Mouse (Mus musculus): ENCODE data around the gene Prrt3.

GRCm38 (mm10) chr6:113502801-113503200, 1.1 kb upstream of the Prrt3 start:
- TF ChIP-seq CTCF (conservative IDR thresholded peaks at IDR 0.05; ENCODE audit: low read length) (no peak), NANOG (IDR thresholded peaks at IDR 0.05; ENCODE audit: borderline replicate concordance, low read length) (peak; percentile 64; the same call in 1 of the 2 replicates)

All from E14TG2a.4 (cell line).